Mouse (Mus musculus) testis, adult 2 months (tissue): ENCODE results near the gene Bud13.

ENCODE experiments used
- CTCF ChIP-seq: fragments of 200-500 bp; IDR thresholded peaks from 2 replicates; pipeline ENCODE4 v1.5.1; 2012; ENCODE audit warnings: low read depth, mild to moderate bottlenecking, inconsistent platforms, low read length, moderate library complexity; ENCODE audit not compliant: control insufficient read depth, insufficient read depth, insufficient replicate concordance
- POLR2A ChIP-seq: fragments of 200-500 bp; IDR thresholded peaks from 2 replicates; pipeline ENCODE4 v1.6.1; 2012; ENCODE audit warnings: low read depth, mild to moderate bottlenecking, inconsistent platforms, low read length, moderate library complexity; ENCODE audit not compliant: control insufficient read depth

DNA sequence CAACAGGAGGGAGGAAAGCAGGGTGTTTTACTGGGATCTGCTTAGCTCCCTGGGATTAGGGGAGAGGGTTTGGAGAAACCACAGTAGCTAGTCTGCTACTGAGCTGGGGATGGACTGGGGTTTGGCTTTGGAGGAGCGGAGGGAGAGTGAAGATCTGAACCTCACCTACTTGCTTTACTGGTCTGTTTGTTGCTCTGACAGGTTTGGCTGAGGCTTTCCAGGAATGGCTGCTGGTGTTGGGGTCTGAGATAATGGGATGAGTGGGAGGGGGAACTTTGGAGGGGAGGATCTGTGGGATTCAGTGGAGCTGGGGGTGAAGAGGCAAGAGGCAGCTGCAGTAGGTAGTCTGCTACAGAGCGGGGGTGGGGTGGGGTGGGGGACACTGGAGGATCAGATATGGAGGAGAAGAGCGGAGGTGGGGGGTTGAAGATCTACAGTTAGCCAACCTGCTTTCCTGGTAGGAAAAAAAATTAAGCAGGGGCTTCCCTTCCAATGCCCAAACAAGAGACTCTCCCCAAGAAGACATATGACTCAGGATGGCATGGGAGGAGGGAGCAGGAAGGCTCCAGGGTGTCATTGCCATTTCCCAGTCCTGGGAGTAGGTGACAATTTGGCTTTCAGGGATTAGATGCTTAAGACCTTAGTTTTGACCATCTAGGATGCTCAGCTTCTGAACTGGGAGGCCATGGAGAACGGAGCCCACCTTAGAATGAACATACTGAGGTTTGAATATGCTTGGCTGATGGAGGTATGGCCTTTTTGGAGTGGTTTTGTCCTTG lies 63.3 kb downstream of the Bud13 start:
- no peak for TF ChIP-seq CTCF
- TF ChIP-seq POLR2A: no peak
